Mouse (Mus musculus): ENCODE results near the gene Nr6a1. TPM values are rescaled to one million over a fixed set of nuclear protein-coding genes. Genes with fewer than 3 reads are reported as not detected.

Gene Nr6a1
- polyA plus RNA-seq, 1 experiment from 2014 or later, result 1.9 TPM

GRCm38 (mm10) chr2:38926145-38926891 lies 1.2 kb downstream of the Nr6a1 start:
- Histone ChIP-seq H3K4me3 (ENCODE audit: low read depth, low read length) (peak overlapping the region; percentile 83), H3K36me3 (ENCODE audit: insufficient read depth) (no peaks in the 10 kb centered on the region), H3K9me3 (ENCODE audit: low read depth, low read length) (no peaks in the 10 kb centered on the region), H3K27me3 (ENCODE audit: insufficient read depth, low read length) (peaks cover 21% of the 10 kb centered on the region), H3K27ac (ENCODE audit: low read depth) (0 out of 2 replicates have a peak overlapping the region, but pooled peaks have one; percentile 43), H3K9ac (peak overlapping the region; percentile 59), H3K4me2 (peak overlapping the region; percentile 71), H3K4me1 (ENCODE audit: insufficient read depth) (no peaks in the 10 kb centered on the region)
- TF ChIP-seq CTCF (IDR thresholded peaks at IDR 0.05; ENCODE audit: low read depth), result peak; percentile 9; the same call in 1 of the 2 replicates
- ATAC-seq (ENCODE audit: insufficient read depth) (peak; percentile 95), DNase-seq (peak; percentile 99)
- 1% methylated on average over 42 of the region's 53 CpGs for WGBS

DNA sequence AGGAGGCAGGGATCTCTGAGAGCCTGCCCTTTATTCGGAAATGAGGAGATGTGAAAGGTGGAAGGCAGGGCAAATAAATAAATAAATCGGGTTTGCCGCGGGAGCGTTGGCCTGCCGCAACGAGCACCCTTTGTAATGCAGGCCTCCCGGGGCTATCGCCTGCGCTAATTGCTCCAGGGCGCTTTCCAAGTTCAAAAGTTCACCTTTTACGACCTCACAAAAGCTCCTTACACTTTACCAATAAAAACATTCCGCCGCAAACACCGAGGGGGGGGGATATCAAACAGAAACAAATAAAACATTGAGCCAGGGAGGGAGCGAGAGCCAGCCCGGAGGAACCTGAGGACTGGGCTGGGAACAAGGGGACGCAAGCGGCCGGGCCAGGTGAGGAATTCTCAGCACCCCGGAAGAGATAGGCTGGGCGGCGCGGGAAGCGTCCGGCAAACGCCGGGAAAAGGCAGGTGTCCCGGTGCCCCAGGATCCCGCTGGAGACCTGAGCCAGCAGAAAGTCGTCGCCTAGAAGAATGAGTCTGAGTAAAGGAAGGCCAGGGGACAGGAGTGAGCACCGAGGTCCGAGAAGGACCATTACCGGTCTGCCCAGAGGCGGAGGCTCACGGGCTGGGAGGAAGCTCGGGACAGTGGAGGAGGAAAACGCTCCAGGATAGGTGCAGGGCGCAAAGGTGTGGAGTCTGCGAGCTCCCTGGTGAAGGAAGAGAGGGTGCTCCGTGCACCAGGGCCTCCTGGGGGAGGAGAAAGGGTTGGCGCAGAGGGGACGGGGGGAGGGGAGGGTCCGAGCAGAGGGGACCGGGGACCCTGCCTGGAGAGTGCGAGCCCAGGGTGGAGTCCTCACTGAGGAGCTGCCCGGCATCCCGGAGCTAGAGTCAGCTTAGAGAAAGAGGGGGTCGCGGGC lies 2.1 kb downstream of the Nr6a1 start:
- peak; percentile 68 for ATAC-seq (ENCODE audit: insufficient read depth)
- Histone ChIP-seq H3K27ac (ENCODE audit: low read depth) (no peak overlapping the region), H3K9me3 (ENCODE audit: low read depth, low read length) (no peaks in the 10 kb centered on the region), H3K27me3 (ENCODE audit: insufficient read depth, low read length) (peaks cover 21% of the 10 kb centered on the region), H3K36me3 (ENCODE audit: insufficient read depth) (no peaks in the 10 kb centered on the region), H3K4me3 (ENCODE audit: low read depth, low read length) (peak overlapping the region; percentile 83), H3K4me1 (ENCODE audit: insufficient read depth) (no peaks in the 10 kb centered on the region), H3K4me2 (peak overlapping the region; percentile 71), H3K9ac (peak overlapping the region; percentile 59)
- no peak for TF ChIP-seq CTCF (IDR thresholded peaks at IDR 0.05; ENCODE audit: low read depth)
- WGBS, result under 1% methylated on average over 51 of the region's 51 CpGs
- DNase-seq, result peak; percentile 30

DNA sequence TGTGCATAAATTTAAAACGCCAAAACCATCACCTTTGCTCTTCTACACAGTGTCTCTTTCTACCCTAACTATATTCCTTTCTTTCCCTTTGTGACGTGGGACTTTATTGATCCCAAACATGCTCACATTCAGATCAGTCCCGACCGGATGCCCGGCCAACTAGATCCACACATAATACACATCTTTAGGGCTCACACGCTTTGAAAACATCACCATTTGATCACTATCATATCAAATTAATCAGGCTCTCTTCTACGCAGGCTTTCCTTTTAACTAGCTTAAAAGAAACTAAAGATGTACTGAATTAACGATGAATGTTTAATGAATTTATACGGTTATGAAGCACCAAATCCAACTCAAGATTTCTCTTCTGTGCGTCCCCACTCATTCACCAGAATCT lies 2.9 kb downstream of the Nr6a1 start:
- peak overlapping the region; percentile 59; the same call in 1 of the 2 replicates for H3K9ac ChIP-seq
- H3K36me3 ChIP-seq (ENCODE audit: insufficient read depth), result no peaks in the 10 kb centered on the region
- ATAC-seq (ENCODE audit: insufficient read depth) (no peak), DNase-seq (peak; percentile 29)
- no peaks in the 10 kb centered on the region for H3K9me3 ChIP-seq (ENCODE audit: low read depth, low read length)
- peaks cover 21% of the 10 kb centered on the region for H3K27me3 ChIP-seq (ENCODE audit: insufficient read depth, low read length)
- 11% methylated on average over 10 of the region's 10 CpGs for WGBS
- H3K4me1 ChIP-seq (ENCODE audit: insufficient read depth), result no peaks in the 10 kb centered on the region
- TF ChIP-seq CTCF (IDR thresholded peaks at IDR 0.05; ENCODE audit: low read depth), result no peak
- peak overlapping the region; percentile 83 for H3K4me3 ChIP-seq (ENCODE audit: low read depth, low read length)
- no peak overlapping the region for H3K27ac ChIP-seq (ENCODE audit: low read depth)
- peak overlapping the region; percentile 71 for H3K4me2 ChIP-seq

- H3K27ac ChIP-seq (ENCODE audit: low read depth), result no peak overlapping the region
- WGBS, result 61% methylated on average over 2 of the region's 2 CpGs
- DNase-seq, result no peak
These were observed 3.6 kb downstream of the Nr6a1 start for GRCm38 (mm10) chr2:38923911-38924310.

GRCm38 (mm10) chr2:38923471-38923870 lies 4.0 kb downstream of the Nr6a1 start:
- DNase-seq (no peak), ATAC-seq (ENCODE audit: insufficient read depth) (no peak)
- no peak for TF ChIP-seq CTCF (IDR thresholded peaks at IDR 0.05; ENCODE audit: low read depth)
- H3K9me3 ChIP-seq (ENCODE audit: low read depth, low read length), result no peaks in the 10 kb centered on the region
- no peak overlapping the region for H3K27ac ChIP-seq (ENCODE audit: low read depth)
- 42% methylated on average over 3 of the region's 3 CpGs for WGBS
- no peak overlapping the region for H3K4me3 ChIP-seq (ENCODE audit: low read depth, low read length)
- H3K4me2 ChIP-seq, result no peak overlapping the region
- H3K4me1 ChIP-seq (ENCODE audit: insufficient read depth), result no peaks in the 10 kb centered on the region
- peaks cover 21% of the 10 kb centered on the region for H3K27me3 ChIP-seq (ENCODE audit: insufficient read depth, low read length)
- H3K9ac ChIP-seq, result no peak overlapping the region
- no peaks in the 10 kb centered on the region for H3K36me3 ChIP-seq (ENCODE audit: insufficient read depth)

More at GRCm38 (mm10) chr2:38923911-38924310, 3.6 kb downstream of the Nr6a1 start:
- H3K4me3 ChIP-seq (ENCODE audit: low read depth, low read length), result no peak overlapping the region
- no peaks in the 10 kb centered on the region for H3K4me1 ChIP-seq (ENCODE audit: insufficient read depth)
- no peak overlapping the region for H3K9ac ChIP-seq
- TF ChIP-seq CTCF (IDR thresholded peaks at IDR 0.05; ENCODE audit: low read depth), result no peak
- H3K4me2 ChIP-seq, result no peak overlapping the region
- H3K9me3 ChIP-seq (ENCODE audit: low read depth, low read length), result no peaks in the 10 kb centered on the region
- H3K36me3 ChIP-seq (ENCODE audit: insufficient read depth), result no peaks in the 10 kb centered on the region
- H3K27me3 ChIP-seq (ENCODE audit: insufficient read depth, low read length), result peaks cover 21% of the 10 kb centered on the region
- ATAC-seq (ENCODE audit: insufficient read depth), result no peak

GRCm38 (mm10) chr2:38921374-38921773 lies 6.1 kb downstream of the Nr6a1 start:
- ATAC-seq (ENCODE audit: insufficient read depth) (no peak), DNase-seq (no peak)
- WGBS, result 18% methylated on average over 1 of the region's 1 CpGs
- Histone ChIP-seq H3K27ac (ENCODE audit: low read depth) (no peak overlapping the region), H3K9me3 (ENCODE audit: low read depth, low read length) (no peaks in the 10 kb centered on the region), H3K4me1 (ENCODE audit: insufficient read depth) (no peaks in the 10 kb centered on the region), H3K9ac (no peak overlapping the region), H3K4me3 (ENCODE audit: low read depth, low read length) (no peak overlapping the region), H3K36me3 (ENCODE audit: insufficient read depth) (no peaks in the 10 kb centered on the region), H3K27me3 (ENCODE audit: insufficient read depth, low read length) (peaks cover 21% of the 10 kb centered on the region), H3K4me2 (no peak overlapping the region)
- TF ChIP-seq CTCF (IDR thresholded peaks at IDR 0.05; ENCODE audit: low read depth), result no peak
